Mouse (Mus musculus) brain, embryonic 14.5 days (tissue): ENCODE measurements around the gene Slc41a1.

ENCODE experiments used
- CTCF ChIP-seq: fragments of 200-500 bp; IDR thresholded peaks from 2 replicates; pipeline ENCODE4 v1.5.1; 2012; ENCODE audit warnings: inconsistent platforms, mild to moderate bottlenecking, moderate library complexity, borderline replicate concordance; ENCODE audit not compliant: insufficient read depth, insufficient read length; ENCODE audit errors: extremely low read depth
- POLR2A ChIP-seq: fragments of 200-500 bp; IDR thresholded peaks from 2 replicates; pipeline ENCODE4 v1.6.1; 2012; ENCODE audit warnings: mild to moderate bottlenecking, inconsistent platforms, borderline replicate concordance; ENCODE audit not compliant: poor library complexity, insufficient read depth, insufficient read length, severe bottlenecking; ENCODE audit errors: extremely low read depth

DNA sequence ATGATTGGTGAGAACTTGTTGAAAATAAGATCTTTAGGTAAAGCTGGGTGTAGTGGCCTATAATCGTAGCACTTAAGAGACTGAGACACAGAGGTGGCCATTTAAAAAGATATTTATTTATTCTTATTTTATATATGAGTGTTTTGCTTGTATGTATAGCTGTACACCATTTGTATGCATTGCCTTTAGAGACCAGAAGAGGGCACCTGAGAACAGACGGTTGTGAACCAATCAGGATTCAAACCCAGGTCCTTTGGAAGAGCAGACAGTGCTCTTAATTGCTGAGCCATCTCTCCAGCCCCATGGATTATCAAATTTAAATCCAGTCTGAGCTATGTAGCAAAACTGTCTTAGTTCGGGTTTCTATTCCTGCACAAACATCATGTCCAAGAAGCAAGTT is 13.1 kb upstream of the Slc41a1 start:
- no peak for TF ChIP-seq CTCF
- no peak for TF ChIP-seq POLR2A
